Mouse (Mus musculus) heart, embryonic 10.5 days (tissue): ENCODE data around the gene Slc29a2. TPM values are rescaled to one million over a fixed set of nuclear protein-coding genes. Genes with fewer than 3 reads are reported as not detected.

ENCODE experiments used
- DNase-seq: peaks from one replicate; pipeline ENCODE4 v3.0.0-alpha.2; 2017; ENCODE audit warnings: low spot score
- H3K27ac ChIP-seq: fragments of 300-500 bp; sonication (generic); 2 replicates; pipeline ENCODE4 v1.5.1; 2016; ENCODE audit warnings: mild to moderate bottlenecking
- H3K27me3 ChIP-seq: fragments of 300-500 bp; sonication (generic); 2 replicates; pipeline ENCODE4 v1.6.1; 2016; ENCODE audit warnings: mild to moderate bottlenecking; ENCODE audit not compliant: poor library complexity, insufficient read depth, severe bottlenecking
- H3K36me3 ChIP-seq: fragments of 300-500 bp; sonication (generic); 2 replicates; pipeline ENCODE4 v1.6.1; 2016; ENCODE audit warnings: mild to moderate bottlenecking, moderate library complexity
- H3K4me1 ChIP-seq: fragments of 300-500 bp; sonication (generic); 2 replicates; pipeline ENCODE4 v1.6.1; 2016; ENCODE audit warnings: mild to moderate bottlenecking
- H3K4me3 ChIP-seq: fragments of 300-500 bp; sonication (generic); 2 replicates; pipeline ENCODE4 v1.5.1; 2016; ENCODE audit warnings: mild to moderate bottlenecking, moderate library complexity
- H3K9me3 ChIP-seq: fragments of 300-500 bp; sonication (generic); 2 replicates; pipeline ENCODE4 v1.6.1; 2016; ENCODE audit warnings: mild to moderate bottlenecking, moderate library complexity
- WGBS: fragments of 180-500 bp; shearing (Covaris S2); methylation state at CpG from one replicate; pipeline ENCODE4 v1.1.7; 2016; 5-methylcytosine and 5-hydroxymethylcytosine counted together
- polyA plus RNA-seq: library from polyadenylated mRNA; unstranded; fragments of >200 nt; fragmentation: Nextera tagmentation; extraction: Ambion mirVana; gene quantifications from 2 replicates; pipeline ENCODE4 v1.2.1, GENCODE M21; 2016

Slc29a2 gene
- polyA plus RNA-seq, 1 experiment from 2014 or later, result 7.6 TPM

DNA sequence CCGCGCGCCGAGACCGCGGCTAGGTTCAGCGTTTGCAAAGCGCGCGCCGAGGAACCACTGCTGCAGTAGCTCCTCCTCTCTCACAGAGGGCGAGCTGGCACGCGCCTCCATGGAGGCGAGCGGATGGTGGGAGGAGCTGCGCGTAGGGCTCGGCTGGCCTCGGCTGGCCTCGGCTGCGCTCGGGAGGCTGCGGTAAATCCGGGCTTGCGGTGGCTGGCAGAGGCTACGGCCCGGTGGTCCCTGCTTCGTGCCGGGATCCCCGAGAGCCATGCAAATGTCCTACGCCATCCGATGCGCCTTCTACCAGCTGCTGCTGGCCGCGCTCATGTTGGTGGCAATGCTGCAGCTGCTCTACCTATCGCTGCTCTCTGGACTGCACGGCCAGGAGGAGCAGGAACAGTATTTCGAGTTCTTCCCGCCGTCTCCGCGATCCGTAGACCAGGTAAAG is 15.1 kb downstream of the Slc29a2 start, which contains the start of the genes B4gat1 and AC124502.3:
B4gat1 (plus strand) TSS at position 118 of the 448 bp plus-strand sequence.
AC124502.3 (plus strand) TSS at position 183 of the 448 bp plus-strand sequence.
- Histone ChIP-seq H3K4me3 (peak within 1 kb of the TSS; percentile 85), H3K27ac (peak within 1 kb of the TSS; percentile 87), H3K27me3 (no peaks in the 10 kb centered on the region), H3K36me3 (peaks cover under 1% of the 10 kb centered on the region), H3K9me3 (no peaks in the 10 kb centered on the region), H3K4me1 (peaks cover 33% of the 10 kb centered on the region)
- under 1% methylated on average over 37 of the region's 44 CpGs for WGBS
- DNase-seq, result peak; percentile 95

DNA sequence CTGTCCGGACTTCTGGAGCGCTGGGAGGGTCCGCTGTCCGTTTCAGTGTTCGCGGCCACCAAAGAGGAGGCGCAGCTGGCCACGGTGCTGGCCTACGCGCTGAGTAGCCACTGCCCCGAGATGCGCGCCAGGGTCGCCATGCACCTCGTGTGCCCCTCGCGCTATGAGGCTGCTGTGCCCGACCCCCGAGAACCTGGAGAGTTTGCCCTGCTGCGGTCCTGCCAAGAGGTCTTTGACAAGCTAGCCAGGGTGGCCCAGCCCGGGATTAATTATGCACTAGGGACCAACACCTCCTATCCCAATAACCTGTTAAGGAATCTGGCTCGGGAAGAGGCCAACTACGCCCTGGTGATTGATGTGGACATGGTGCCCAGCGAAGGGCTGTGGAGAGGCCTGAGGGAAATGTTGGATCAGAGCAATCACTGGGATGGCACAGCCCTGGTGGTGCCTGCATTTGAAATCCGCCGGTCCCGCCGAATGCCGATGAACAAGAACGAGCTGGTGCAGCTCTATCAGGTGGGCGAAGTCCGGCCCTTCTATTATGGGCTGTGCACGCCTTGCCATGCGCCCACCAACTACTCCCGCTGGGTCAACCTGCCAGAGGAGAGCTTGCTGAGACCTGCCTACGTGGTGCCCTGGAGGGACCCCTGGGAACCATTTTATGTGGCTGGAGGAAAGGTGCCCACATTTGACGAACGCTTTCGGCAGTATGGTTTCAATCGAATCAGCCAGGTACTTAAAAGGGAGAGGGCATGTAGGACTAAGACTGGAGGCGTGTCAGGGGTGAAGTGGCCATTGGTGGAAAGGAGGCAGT is 15.8 kb downstream of the Slc29a2 start:
- H3K27ac ChIP-seq, result peak overlapping the region; percentile 87
- H3K4me3 ChIP-seq, result peak overlapping the region; percentile 85
- peaks cover 33% of the 10 kb centered on the region for H3K4me1 ChIP-seq
- no peak for DNase-seq
- H3K36me3 ChIP-seq, result peaks cover 6% of the 10 kb centered on the region
- no peaks in the 10 kb centered on the region for H3K27me3 ChIP-seq
- H3K9me3 ChIP-seq, result no peaks in the 10 kb centered on the region
- 17% methylated on average over 41 of the region's 41 CpGs for WGBS

DNA sequence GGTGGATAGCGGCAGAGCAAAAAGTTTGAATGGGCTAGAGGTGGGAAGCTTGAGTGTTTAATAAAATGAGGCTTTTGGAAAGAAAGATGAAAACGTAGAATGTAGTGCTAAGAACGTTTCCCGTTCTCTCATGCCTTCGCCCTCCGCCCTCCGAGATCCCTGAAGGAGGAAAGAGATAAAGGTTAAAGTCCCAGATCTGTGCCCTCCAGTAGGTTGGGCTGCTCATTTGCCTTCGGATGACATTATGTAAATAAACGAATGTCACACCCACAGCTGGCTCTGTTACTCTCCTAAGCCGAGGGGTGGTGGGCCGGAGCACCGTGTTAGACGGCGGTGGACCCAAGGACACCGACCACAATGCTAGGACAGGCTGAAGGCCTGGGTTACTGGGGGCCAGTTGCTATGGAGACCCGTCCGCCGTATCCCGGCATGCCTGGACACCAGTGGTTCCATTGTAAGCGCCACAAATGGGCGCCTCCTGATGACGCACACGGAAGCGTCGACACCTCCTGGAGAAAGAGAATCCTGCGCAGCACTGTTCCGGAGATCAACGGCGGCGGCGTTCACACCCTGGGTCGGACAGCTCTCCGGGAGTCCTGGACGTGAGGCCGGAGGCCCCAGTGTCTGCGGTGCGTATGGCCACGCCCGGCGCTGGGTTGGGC is 17.3 kb downstream of the Slc29a2 start, which contains the start of gene Brms1:
Brms1 (plus strand) TSS at position 493 of the 662 bp plus-strand sequence.
- H3K27me3 ChIP-seq, result no peaks in the 10 kb centered on the region
- H3K4me1 ChIP-seq, result peaks cover 33% of the 10 kb centered on the region
- WGBS, result 6% methylated on average over 40 of the region's 40 CpGs
- H3K4me3 ChIP-seq, result peak within 1 kb of the TSS; percentile 85
- DNase-seq, result peak; percentile 98
- peaks cover 16% of the 10 kb centered on the region for H3K36me3 ChIP-seq
- H3K27ac ChIP-seq, result peak within 1 kb of the TSS; percentile 84
- no peaks in the 10 kb centered on the region for H3K9me3 ChIP-seq

DNA sequence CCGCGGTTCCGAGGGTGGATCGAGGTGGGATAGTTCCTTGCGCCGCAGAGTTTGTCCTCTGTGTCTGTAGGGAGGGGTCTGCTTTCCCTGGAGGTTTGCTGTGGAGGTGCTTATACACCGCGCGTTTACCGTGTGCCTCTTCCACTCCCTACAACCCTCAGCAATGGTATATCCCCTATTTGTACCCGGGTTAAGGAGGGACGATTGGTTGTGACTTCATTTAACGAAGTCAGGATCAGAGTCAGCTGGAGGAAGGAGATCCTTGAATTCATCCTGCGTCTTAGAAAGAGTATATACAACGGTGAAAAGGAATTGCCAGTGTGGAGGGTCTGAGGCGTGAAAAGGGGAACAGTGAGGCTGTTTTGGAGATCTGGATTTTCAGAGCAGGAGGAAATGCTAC is 17.9 kb downstream of the Slc29a2 start:
- 2% methylated on average over 16 of the region's 16 CpGs for WGBS
- H3K4me3 ChIP-seq, result peak overlapping the region; percentile 85
- peaks cover 22% of the 10 kb centered on the region for H3K36me3 ChIP-seq
- no peaks in the 10 kb centered on the region for H3K9me3 ChIP-seq
- peaks cover 33% of the 10 kb centered on the region for H3K4me1 ChIP-seq
- H3K27me3 ChIP-seq, result no peaks in the 10 kb centered on the region
- peak; percentile 61 for DNase-seq
- H3K27ac ChIP-seq, result peak overlapping the region; percentile 84

DNA sequence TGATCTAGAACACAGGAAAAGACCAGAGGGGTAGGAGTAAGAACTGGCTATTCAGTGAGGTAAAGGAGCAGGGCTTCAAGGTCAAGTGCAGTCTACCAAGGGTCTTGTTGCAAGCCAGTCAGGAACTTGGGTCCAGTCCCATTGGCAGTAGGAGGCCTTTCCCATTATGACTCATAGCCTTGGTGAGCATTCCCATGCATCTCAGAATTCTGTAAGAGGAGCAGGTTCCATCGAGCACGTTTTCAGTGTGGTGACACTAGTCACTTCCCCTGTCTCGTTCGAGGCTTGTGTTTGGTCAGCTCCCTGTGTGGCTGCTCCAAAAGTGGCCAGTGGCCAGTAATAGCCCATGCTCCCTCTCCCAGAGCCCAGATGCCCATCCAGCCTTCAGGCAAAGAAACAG is 21.9 kb downstream of the Slc29a2 start:
- H3K9me3 ChIP-seq, result no peaks in the 10 kb centered on the region
- H3K4me3 ChIP-seq, result no peak overlapping the region
- peaks cover 52% of the 10 kb centered on the region for H3K36me3 ChIP-seq
- H3K27me3 ChIP-seq, result peaks cover 7% of the 10 kb centered on the region; the same call in 1 of the 2 replicates
- no peak for DNase-seq
- no peak overlapping the region for H3K27ac ChIP-seq
- peaks cover 34% of the 10 kb centered on the region for H3K4me1 ChIP-seq
- 73% methylated on average over 4 of the region's 4 CpGs for WGBS

DNA sequence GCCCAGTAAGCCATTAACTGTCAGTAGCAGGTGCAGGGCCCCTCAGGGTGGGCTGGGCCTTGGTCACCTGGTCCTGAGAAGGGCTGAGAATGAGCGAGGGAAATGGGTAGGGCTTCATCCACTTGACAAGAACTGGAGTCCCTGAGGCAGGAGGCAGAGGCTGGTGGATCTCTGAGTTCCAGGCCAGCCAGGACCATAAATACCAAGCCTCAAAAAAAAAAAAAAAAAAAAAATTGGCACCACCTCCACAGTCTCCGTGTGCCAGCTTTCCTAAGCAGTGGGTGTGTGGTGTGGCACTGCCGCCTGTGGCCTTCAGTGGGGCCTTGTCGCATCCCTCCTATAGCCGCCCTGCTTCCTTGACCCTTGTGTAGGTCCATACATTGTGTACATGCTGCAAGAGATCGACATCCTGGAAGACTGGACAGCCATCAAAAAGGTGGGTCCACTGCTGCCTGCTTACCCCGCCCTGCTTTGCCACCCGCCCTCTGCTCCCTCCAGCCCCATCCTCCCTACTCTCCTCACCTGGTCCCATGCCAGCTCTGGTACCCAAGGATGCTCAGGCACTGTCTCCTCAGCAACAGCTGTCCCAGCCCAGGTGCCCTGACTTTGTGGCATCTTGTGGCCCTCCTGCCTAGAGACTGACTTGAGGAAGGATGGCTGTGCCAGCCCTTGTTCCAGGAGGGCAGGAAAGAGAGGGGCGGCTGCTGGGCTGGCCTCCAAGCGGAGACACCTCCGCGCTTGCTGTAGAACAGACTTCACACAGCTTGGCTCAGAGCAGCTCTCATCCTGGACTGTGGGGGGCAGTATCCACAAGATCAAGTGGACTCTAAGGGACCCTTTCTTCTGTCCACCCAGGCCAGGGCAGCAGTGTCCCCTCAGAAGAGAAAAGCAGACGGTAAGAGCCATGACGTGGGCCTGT is 24.7 kb downstream of the Slc29a2 start:
- Histone ChIP-seq H3K9me3 (no peaks in the 10 kb centered on the region), H3K4me3 (no peak overlapping the region), H3K4me1 (peaks cover 47% of the 10 kb centered on the region), H3K36me3 (peaks cover 58% of the 10 kb centered on the region), H3K27ac (no peak overlapping the region), H3K27me3 (peaks cover 35% of the 10 kb centered on the region)
- 82% methylated on average over 14 of the region's 14 CpGs for WGBS
- no peak for DNase-seq

DNA sequence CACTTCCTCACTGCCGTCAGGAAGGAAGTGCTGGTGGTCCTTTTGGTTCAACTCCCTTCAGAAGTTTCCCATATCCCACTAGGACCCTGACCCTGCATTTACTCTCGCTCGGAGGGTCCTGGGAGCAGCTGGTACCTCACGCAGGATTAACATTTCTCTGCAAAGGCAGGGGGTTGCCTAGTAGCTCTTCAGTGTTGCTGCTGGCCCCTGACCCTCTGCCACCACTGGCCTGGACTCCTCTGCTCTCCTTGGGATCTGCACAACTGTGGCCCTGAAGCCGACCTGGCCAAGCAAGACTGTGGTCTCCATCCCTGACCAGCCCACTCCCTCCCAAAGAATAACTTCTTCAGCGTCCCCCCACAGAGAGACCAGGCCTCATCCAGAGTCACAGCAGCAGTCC is 25.7 kb downstream of the Slc29a2 start:
- H3K4me1 ChIP-seq, result peaks cover 47% of the 10 kb centered on the region
- H3K27me3 ChIP-seq, result peaks cover 45% of the 10 kb centered on the region
- H3K27ac ChIP-seq, result 0 out of 2 replicates have a peak overlapping the region, but pooled peaks have one; percentile 22
- 79% methylated on average over 6 of the region's 6 CpGs for WGBS
- H3K36me3 ChIP-seq, result peaks cover 55% of the 10 kb centered on the region
- no peak for DNase-seq
- H3K4me3 ChIP-seq, result no peak overlapping the region
- H3K9me3 ChIP-seq, result no peaks in the 10 kb centered on the region

DNA sequence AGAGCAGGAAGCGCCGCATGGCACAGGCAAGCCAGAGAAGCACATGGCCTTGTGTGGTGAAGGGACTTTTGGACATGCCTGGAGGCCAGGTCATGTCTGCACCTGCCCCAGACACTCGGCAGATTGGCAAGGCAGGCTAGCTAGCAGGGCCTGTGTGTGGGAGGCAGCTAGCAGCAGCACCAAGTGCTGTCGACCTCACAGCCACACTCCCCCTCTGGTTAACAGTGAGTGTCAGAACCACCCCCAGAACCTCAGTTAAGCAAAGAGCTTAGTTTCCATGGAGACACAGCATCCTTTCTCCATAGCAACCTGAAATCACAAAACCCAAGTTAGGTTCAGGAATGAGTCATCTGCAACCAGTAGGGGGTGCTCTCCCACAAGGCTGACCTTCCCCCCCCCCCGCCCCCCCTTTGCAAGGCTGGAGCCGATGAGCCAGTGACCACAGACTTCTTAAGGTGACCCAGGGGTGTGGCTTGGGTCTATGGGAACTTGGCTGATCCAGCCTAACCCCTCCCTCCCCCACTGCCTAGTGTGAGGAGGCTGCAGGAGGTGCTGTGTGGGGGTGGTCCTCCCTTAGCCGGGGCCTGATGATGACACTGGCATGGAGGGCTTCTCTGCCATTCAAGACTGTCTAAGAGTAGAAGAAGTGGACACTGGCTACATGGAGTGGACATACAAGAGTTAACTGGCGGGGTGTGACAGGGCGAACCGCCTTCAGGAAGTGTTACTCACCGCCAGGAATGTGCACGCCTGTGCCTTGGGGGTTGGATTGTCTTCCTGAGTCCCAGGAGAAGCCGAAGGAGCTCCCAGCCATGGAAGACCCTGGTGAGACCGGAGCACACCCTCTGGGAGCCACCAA is 26.6 kb downstream of the Slc29a2 start, which contains the start of gene Rin1:
Rin1 (plus strand) TSS at position 435 of the 859 bp plus-strand sequence.
- 16% methylated on average over 14 of the region's 14 CpGs for WGBS
- Histone ChIP-seq H3K4me3 (peak within 1 kb of the TSS; percentile 49), H3K27me3 (peaks cover 53% of the 10 kb centered on the region), H3K9me3 (no peaks in the 10 kb centered on the region), H3K27ac (peak within 1 kb of the TSS; percentile 76), H3K4me1 (peaks cover 47% of the 10 kb centered on the region), H3K36me3 (peaks cover 52% of the 10 kb centered on the region)
- DNase-seq, result peak; percentile 87

DNA sequence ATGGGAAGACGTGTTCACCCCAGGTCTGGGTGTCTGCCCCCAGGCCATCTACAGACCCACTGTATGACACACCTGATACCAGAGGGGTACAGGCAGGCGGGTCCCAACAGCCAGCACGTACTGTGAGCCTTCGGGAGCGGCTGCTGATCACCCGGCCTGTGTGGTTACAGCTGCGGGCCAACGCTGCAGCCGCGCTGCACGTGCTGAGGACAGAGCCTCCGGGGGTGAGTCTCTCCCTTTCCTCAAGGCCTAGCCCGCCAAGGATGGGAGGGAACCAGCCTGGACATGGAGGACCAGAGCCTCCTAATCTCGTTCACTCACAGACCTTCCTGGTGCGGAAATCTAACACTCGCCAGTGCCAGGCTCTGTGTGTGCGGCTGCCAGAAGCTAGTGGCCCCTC is 27.4 kb downstream of the Slc29a2 start:
- 4% methylated on average over 17 of the region's 17 CpGs for WGBS
- Histone ChIP-seq H3K27me3 (peaks cover 57% of the 10 kb centered on the region), H3K9me3 (no peaks in the 10 kb centered on the region), H3K36me3 (peaks cover 44% of the 10 kb centered on the region), H3K4me3 (peak overlapping the region; percentile 49), H3K27ac (peak overlapping the region; percentile 76), H3K4me1 (peaks cover 47% of the 10 kb centered on the region)
- no peak for DNase-seq

DNA sequence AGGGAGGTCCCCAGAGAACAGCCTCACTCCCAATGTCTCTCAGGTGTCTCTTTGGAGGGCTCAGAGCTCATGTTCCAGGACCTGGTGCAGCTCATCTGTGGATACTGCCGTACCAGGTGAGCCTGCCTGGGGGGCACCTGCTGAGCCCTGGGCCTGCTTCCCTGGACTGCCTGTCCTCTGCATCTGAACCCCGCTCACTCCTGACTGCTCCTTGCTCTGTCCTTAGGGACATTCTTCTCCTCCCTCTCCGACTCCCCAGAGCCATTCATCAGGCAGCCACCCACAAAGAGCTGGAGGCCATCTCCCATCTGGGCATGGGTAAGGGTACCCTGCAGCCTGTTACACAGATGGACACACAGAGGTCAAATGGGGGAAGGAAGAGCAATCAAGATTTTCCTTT is 27.9 kb downstream of the Slc29a2 start:
- WGBS, result 36% methylated on average over 3 of the region's 3 CpGs
- no peak for DNase-seq
- Histone ChIP-seq H3K9me3 (no peaks in the 10 kb centered on the region), H3K27me3 (peaks cover 57% of the 10 kb centered on the region), H3K27ac (peak overlapping the region; percentile 76), H3K4me1 (peaks cover 52% of the 10 kb centered on the region), H3K36me3 (peaks cover 39% of the 10 kb centered on the region), H3K4me3 (peak overlapping the region; percentile 49)

DNA sequence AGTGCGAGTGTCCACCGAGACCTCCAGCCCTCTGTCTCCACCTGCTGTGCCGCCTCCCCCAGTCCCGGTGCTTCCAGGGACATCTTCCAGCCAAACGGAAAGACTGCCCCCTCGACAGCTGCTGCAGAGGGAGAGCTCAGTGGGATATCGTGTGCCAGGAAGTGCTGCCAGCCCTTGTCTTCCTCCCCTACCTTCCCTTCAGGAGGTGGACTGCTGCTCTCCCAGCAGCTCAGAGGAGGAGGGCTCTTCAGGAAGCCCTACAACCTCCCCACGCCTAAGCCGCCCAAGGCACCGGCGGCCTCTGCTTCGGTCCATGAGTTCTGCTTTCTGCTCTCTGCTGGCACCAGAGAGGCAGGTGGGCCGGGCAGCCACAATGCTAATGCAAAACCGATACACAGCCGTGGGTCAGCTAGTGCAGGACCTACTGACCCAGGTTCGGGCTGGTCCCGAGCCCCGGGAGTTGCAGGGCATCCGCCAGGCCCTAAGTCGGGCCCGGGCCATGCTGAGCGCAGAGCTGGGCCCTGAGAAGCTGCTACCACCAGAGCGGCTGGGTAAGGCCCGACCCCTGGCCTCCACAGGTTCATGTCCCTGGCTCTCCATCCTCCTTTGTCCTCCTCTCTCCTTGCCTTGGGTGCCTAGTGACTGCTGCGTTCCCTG is 28.6 kb downstream of the Slc29a2 start:
- Histone ChIP-seq H3K9me3 (no peaks in the 10 kb centered on the region), H3K27ac (peak overlapping the region; percentile 76; the same call in 1 of the 2 replicates), H3K27me3 (peaks cover 62% of the 10 kb centered on the region), H3K4me3 (peak overlapping the region; percentile 49), H3K4me1 (peaks cover 59% of the 10 kb centered on the region), H3K36me3 (peaks cover 31% of the 10 kb centered on the region)
- no peak for DNase-seq
- 18% methylated on average over 25 of the region's 25 CpGs for WGBS
